Mouse (Mus musculus) embryonic fibroblast, embryonic 13.5 days (primary cell): ENCODE results near the gene Esrp2. TPM values are rescaled to one million over a fixed set of nuclear protein-coding genes. Genes with fewer than 3 reads are reported as not detected.

Source experiments
- H3K27ac ChIP-seq: 2 replicates; pipeline ENCODE4 v1.5.1; 2012; ENCODE audit warnings: low read length, control low read depth, inconsistent platforms; ENCODE audit not compliant: insufficient read depth
- H3K4me1 ChIP-seq: 2 replicates; pipeline ENCODE4 v1.6.1; 2011; ENCODE audit warnings: low read length; ENCODE audit not compliant: control insufficient read depth, insufficient read depth
- H3K4me3 ChIP-seq: 2 replicates; pipeline ENCODE4 v1.5.1; 2011; ENCODE audit warnings: mild to moderate bottlenecking, control low read depth, low read length; ENCODE audit not compliant: insufficient read depth
- CTCF ChIP-seq: IDR thresholded peaks from 2 replicates; pipeline ENCODE4 v1.5.1; 2011; ENCODE audit warnings: mild to moderate bottlenecking, control low read depth, low read length, moderate library complexity, borderline replicate concordance; ENCODE audit not compliant: insufficient read depth
- POLR2A ChIP-seq: IDR thresholded peaks from 2 replicates; pipeline ENCODE4 v1.6.1; 2011; ENCODE audit warnings: low read depth, mild to moderate bottlenecking, control low read depth, low read length, moderate library complexity
- polyA plus RNA-seq: library from polyadenylated mRNA; stranded (reverse); fragments of >200 nt; gene quantifications from 2 replicates; pipeline ENCODE4 v1.2.4, GENCODE M21; 2011; ENCODE audit warnings: low read depth; ENCODE audit not compliant: missing spikeins, insufficient read length

The Esrp2 gene
- polyA plus RNA-seq, 1 experiment, result 2.1 TPM

DNA sequence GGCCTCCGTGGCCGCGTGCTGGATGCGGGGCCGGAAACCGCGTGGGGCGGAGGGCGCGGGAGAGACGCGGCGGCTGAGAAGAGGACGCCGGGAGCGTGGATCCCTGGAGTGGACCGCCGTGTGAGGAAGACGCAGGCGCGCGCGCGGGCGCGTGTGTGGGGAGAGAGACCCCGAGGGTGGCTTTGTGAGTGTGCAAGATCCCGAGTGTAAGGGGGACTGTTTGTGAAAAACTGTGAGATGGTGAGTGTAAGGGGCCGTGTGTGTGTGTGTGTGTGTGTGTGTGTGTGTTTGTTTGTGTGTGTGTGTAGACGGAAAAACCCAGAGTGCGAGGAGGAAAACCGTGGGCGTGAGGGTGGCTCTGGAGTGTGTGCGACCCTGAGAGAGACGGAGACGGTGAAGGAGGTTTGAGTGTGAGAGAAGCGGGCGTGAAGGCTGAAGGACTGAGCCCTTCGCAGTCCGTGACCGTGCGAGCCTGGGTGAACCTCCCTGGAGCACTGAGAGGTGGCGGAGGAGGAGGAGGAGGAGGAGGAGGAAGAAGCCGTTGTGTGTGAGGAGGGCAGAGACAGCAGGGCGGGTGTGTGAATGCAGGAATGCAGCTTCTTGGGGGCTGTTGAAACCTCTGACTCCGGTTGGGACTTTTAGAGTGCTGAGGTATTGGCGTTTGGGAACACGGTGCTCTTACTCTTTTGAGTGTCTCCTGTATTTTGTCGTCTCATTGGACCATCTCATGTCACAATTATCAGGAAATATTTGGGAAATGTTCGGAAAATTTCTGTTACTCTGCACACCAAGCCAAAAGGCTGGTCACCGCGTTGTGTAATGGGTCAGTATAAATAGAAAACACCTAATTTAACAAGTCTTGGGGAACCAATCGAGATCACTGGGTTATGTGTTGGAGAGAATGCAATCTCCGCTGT is 32.5 kb upstream of the Esrp2 start:
- peak overlapping the region; percentile 17 for H3K27ac ChIP-seq
- H3K4me1 ChIP-seq, result no peaks in the 10 kb centered on the region
- TF ChIP-seq CTCF (no peak), POLR2A (0 out of 2 replicates have a peak, but pooled peaks have one; percentile 49)
- H3K4me3 ChIP-seq, result peak overlapping the region; percentile 74

DNA sequence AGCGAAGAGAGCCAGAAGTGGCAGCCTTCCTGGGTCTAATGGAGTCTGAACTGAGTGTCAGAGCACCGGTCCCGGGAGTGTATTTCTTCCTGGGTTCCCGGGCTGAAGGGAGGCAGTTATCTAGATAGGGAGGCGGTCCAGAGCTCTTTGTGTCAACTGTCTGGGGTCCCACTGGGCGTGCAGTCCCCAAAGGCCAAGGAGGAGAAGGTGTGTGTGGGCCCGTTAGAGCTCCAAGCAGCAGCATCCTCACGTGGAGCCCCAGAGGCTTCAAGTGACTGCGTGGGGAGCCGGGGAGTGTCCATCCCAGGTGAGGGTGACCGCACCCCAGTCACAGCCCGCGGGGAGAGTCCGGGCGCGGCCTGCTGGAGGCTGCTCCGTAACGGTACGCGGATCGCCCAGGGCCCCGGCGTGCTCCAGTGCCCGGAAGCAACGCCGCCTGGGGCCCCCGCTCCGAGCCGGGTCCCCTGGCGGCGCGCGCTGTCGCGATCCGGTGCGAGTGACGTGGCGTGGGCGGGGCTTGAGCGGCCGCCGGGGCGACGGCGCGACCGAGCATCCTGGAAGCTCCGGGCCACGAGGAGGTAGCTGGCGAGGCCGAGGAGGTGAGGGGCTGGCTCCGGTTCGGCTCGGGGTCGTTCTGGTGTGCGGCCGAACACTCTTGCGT is 31.7 kb upstream of the Esrp2 start, which contains the start of gene Slc7a6:
Slc7a6 (plus strand) TSS at position 502 of the 661 bp plus-strand sequence.
- Histone ChIP-seq H3K27ac (peak within 1 kb of the TSS; percentile 54), H3K4me1 (no peaks in the 10 kb centered on the region), H3K4me3 (peak within 1 kb of the TSS; percentile 74)
- TF ChIP-seq CTCF (no peak), POLR2A (peak; percentile 90)

DNA sequence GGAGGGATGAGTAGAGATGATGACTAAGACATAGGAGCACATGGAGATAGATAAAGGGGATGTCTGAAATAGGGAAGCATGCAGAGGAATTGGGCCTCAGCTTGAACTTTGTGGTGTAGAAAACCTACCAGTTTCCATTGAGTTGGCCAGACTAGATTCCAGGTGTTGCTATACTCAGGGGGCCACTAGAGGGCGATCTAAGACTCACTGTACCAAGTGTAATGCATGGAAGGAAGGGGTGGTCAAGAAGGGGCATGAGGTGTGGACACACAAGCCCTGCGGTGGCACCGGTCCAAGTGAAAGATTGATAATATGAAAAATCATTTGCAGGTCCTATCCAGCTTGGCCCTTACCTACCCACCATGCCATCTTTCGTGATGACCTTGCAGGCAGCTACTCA is 28.7 kb upstream of the Esrp2 start:
- no peak for TF ChIP-seq POLR2A
- peak; percentile 48 for TF ChIP-seq CTCF
- no peak overlapping the region for H3K27ac ChIP-seq
- no peak overlapping the region for H3K4me3 ChIP-seq

DNA sequence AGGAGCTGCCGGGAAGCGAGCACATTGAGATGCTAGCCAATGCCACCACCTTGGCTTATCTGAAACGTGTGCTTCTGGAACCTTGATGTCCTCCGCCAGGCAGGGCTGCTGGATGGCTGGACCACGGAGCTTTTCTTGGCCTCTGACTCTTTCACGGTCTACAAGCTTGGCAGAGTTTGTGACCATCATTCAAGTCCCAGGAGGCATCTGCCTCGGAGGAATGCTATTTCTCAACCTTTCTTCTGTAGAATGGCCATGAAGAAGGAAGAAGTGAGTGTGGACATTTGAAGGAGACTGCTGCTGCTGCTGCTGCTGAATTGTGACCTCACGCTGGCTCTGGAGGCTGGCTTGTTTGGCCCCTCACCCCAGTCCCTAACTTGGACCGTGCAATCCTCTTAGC is 26.5 kb upstream of the Esrp2 start:
- H3K4me1 ChIP-seq, result no peaks in the 10 kb centered on the region
- TF ChIP-seq POLR2A, result no peak
- TF ChIP-seq CTCF, result no peak
- H3K27ac ChIP-seq, result no peak overlapping the region
- H3K4me3 ChIP-seq, result no peak overlapping the region

More for the DNA sequence above, 28.7 kb upstream of the Esrp2 start:
- no peaks in the 10 kb centered on the region for H3K4me1 ChIP-seq

DNA sequence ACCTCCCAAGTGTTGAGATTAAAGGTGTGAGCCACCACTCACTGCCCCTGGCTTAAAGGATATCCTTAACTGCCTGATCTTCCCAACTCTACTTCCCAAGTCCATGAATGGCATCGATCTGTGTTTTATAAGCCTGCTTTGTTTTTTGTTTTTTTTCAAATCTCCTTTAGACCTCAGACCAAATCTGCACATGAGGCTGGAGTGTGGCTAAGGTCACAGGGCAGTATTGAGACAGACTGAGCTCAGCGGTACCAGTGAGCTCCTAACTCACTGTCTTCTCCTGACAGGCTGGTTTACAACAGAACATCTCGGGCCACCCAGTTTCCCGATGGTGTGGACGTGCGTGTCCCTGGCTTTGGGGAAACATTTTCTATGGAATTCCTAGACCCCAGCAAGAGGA is 23.1 kb upstream of the Esrp2 start:
- no peak for TF ChIP-seq CTCF
- no peak for TF ChIP-seq POLR2A
- H3K4me1 ChIP-seq, result no peaks in the 10 kb centered on the region
- no peak overlapping the region for H3K27ac ChIP-seq
- H3K4me3 ChIP-seq, result no peak overlapping the region

DNA sequence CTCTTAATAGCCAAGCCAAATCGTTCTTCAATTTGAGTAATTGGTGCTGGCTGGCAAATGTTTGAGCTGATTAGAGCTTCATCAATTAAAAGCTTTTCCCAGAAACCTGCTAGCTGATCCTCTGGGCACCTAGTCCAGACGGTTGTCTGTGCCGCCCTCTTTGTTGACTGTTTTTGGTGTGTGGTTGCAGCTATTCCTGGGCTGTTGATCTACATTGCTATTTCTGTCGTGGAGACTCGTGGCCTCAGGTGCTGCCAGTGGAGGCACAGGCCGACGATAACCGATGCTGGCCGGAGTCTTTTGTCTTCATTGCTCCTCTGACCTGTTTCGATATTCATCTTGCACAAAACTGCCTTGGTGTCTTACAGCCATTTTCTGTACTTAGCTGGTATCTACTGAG is 21.6 kb upstream of the Esrp2 start:
- Histone ChIP-seq H3K27ac (no peak overlapping the region), H3K4me1 (no peaks in the 10 kb centered on the region), H3K4me3 (no peak overlapping the region)
- TF ChIP-seq POLR2A, result no peak
- no peak for TF ChIP-seq CTCF

DNA sequence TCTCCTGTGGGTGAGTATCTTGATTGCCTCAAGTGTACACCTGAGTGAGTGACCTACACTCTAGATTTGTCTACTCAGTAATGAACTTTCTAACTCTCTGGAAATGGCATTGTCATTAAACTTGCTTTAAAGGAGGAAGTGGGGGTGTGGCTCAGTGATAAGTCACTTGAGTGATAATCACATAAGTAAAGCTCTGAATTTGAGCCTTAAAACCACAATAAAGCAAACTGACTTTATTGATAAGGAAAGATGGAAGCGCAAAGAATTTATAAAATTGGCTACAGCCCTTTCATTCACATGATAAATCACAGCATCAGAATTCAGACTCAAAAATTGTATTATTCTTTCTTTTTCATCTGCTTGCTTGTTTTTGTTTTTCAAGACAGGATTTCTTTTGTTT is 20.6 kb upstream of the Esrp2 start:
- Histone ChIP-seq H3K4me3 (no peak overlapping the region), H3K4me1 (no peaks in the 10 kb centered on the region), H3K27ac (no peak overlapping the region)
- TF ChIP-seq CTCF (no peak), POLR2A (no peak)

DNA sequence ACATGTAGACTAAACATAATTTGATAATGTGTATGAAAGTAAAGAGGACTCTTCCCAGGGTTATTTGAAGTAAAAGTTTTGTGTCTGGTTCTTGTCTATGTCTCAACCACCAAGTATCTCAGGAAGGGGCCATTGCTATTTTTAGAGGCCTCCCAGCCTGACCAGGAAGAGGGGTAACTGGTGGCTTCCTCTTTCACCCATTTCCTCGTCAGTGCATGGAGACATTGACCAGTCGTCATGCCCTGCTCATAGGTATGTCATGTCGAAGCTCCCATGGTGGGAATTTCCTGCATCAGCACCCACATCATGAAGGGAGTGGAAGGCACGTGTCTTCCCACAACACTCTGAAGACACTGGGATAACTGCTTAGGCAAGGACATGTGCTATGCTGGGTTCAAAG is 16.1 kb upstream of the Esrp2 start:
- TF ChIP-seq POLR2A (no peak), CTCF (no peak)
- Histone ChIP-seq H3K4me3 (no peak overlapping the region), H3K27ac (no peak overlapping the region), H3K4me1 (peaks cover 6% of the 10 kb centered on the region; the same call in 1 of the 2 replicates)

DNA sequence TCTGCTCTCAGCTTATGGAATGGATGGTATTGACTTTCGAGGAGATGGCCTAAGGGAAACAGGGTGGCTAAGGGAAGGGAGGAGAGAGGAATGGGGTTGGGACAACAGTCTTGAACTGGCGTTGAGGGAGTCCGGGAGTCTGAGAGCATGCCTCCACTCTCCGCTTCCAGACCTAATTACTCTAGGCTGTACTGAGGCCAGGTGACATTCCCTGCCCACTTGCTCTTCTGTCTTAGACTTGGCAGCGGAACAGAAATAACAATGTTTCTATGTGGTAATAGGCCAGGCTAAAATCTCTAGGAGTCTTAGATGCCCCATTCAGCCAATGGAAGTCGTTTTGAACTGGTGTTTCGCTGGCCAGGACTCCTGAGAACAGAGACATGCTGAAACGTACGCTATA is 14.3 kb upstream of the Esrp2 start:
- Histone ChIP-seq H3K4me1 (peaks cover 6% of the 10 kb centered on the region; the same call in 1 of the 2 replicates), H3K27ac (no peak overlapping the region), H3K4me3 (peak overlapping the region; percentile 63)
- no peak for TF ChIP-seq CTCF
- no peak for TF ChIP-seq POLR2A

DNA sequence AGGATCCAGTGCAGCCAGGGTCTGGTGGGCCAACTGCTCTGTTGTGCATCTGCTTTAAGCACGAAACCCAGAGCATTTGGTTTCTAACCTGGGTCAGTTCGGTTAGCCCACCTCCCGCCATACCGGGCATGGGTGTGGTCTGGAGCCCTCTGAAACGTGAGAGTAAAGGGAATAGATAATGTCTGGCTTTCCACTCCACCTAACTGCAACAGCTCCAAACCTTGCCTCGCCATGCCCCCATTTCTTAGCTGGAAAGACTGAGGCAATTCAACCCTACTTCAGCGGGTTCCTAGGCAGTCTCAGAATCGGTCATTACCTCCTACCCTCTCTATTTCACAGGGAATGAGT is 13.9 kb upstream of the Esrp2 start:
- H3K4me3 ChIP-seq, result peak overlapping the region; percentile 63
- peaks cover 6% of the 10 kb centered on the region; the same call in 1 of the 2 replicates for H3K4me1 ChIP-seq
- 0 out of 2 replicates have a peak overlapping the region, but pooled peaks have one; percentile 1 for H3K27ac ChIP-seq
- TF ChIP-seq CTCF (no peak), POLR2A (no peak)
